Mouse (Mus musculus) kidney, adult 2 months (tissue): Measurements from ENCODE around the gene Grhl1.

Experiments
- CTCF ChIP-seq: fragments of 200-500 bp; conservative IDR thresholded peaks from 2 replicates; pipeline ENCODE4 v1.5.1; 2011; ENCODE audit warnings: low read depth, mild to moderate bottlenecking, control low read depth, low read length, moderate library complexity, mixed read lengths; ENCODE audit not compliant: insufficient read depth, insufficient read length
- POLR2A ChIP-seq: fragments of 200-500 bp; IDR thresholded peaks from one replicate; pipeline ENCODE4 v1.6.1; 2011; ENCODE audit warnings: low read depth, low read length, control low read depth

GRCm38 (mm10) chr12:24580996-24581683 is 9.1 kb downstream of the Grhl1 start:
- TF ChIP-seq CTCF (no peak), POLR2A (no peak)
